Mouse (Mus musculus): ENCODE measurements at regions not wholly inside any gene's neighbourhood (a gene's known extent, or its start where the extent isn't known, plus 50 kb on each side); places are given as distances from the start of the nearest gene placed in this dataset.

GRCm38 (mm10) chr9:32032521-32033185 is 83.3 kb upstream of the Arhgap32 start:
- no peak for DNase-seq (ENCODE audit: extremely low read depth)
- H3K4me2 ChIP-seq (ENCODE audit: insufficient read depth, low read depth, poor library complexity, severe bottlenecking) = no peak overlapping the region
- H3K9ac ChIP-seq (ENCODE audit: insufficient read depth, low read depth) = no peak overlapping the region
- dilution Hi-C loops (cut with MboI; ENCODE audit: extremely low pct_ligation_motif_present, extremely low pct_unique_long_range_greater_than_20kb, low sequenced_read_pairs) = no loop called here
- peaks cover 6% of the 10 kb centered on the region for H3K9me3 ChIP-seq (replicated peaks; ENCODE audit: low read length)
- H3K4me3 ChIP-seq (replicated peaks in 1 of 3; ENCODE audit: low read depth in 2 of 3, low read length in 2 of 3, poor library complexity in 1 of 3) = no peak overlapping the region
- in situ Hi-C loops (cut with MboI; ENCODE audit: low pct_ligation_motif_present, low pct_unique_long_range_greater_than_20kb, low sequenced_read_pairs) = no loop called here
- no peaks in the 10 kb centered on the region for H3K27me3 ChIP-seq (replicated peaks)
- no peak overlapping the region for H3K27ac ChIP-seq (ENCODE audit: insufficient read depth, low read depth)
- H3K4me1 ChIP-seq (ENCODE audit: control insufficient read depth in 1 of 2, insufficient read depth in 2 of 2) = no peaks in the 10 kb centered on the region
- no peak for TF ChIP-seq IRF4 (IDR thresholded peaks at IDR 0.05; ENCODE audit: low read depth, low read length)
- TF ChIP-seq BHLHE40 (IDR thresholded peaks at IDR 0.05; ENCODE audit: low read depth, low read length) = no peak
- no peak for TF ChIP-seq POLR2A (IDR thresholded peaks at IDR 0.05; ENCODE audit: low read depth, low read length)
- no peak for TF ChIP-seq USF1 (IDR thresholded peaks at IDR 0.05; ENCODE audit: low read depth, low read length)
- TF ChIP-seq SIN3A (IDR thresholded peaks at IDR 0.05; ENCODE audit: low read length) = no peak
- TF ChIP-seq UBTF (IDR thresholded peaks at IDR 0.05; ENCODE audit: low read depth, low read length) = no peak
- H3K36me3 ChIP-seq (replicated peaks in 1 of 2; ENCODE audit: control insufficient read depth in 1 of 2, insufficient read depth in 1 of 2, low read length in 1 of 2) = no peaks in the 10 kb centered on the region
- H3K79me2 ChIP-seq (replicated peaks; ENCODE audit: control insufficient read depth, extremely low read depth, insufficient read depth, poor library complexity, severe bottlenecking) = no peaks in the 10 kb centered on the region

GRCm38 (mm10) chr9:32033937-32034336 is 82.0 kb upstream of the Arhgap32 start:
- no peaks in the 10 kb centered on the region for H3K27me3 ChIP-seq (replicated peaks)
- no peak overlapping the region for H3K9ac ChIP-seq (ENCODE audit: insufficient read depth, low read depth)
- no peaks in the 10 kb centered on the region for H3K79me2 ChIP-seq (replicated peaks; ENCODE audit: control insufficient read depth, extremely low read depth, insufficient read depth, poor library complexity, severe bottlenecking)
- no peak overlapping the region for H3K27ac ChIP-seq (ENCODE audit: insufficient read depth, low read depth)
- no peaks in the 10 kb centered on the region for H3K36me3 ChIP-seq (replicated peaks in 1 of 2; ENCODE audit: control insufficient read depth in 1 of 2, insufficient read depth in 1 of 2, low read length in 1 of 2)
- no peak for TF ChIP-seq E2F4 (IDR thresholded peaks at IDR 0.05; ENCODE audit: insufficient replicate concordance, low read depth, low read length)
- TF ChIP-seq MXI1 (IDR thresholded peaks at IDR 0.05; ENCODE audit: low read depth, low read length) = no peak
- no peak for TF ChIP-seq USF2 (conservative IDR thresholded peaks at IDR 0.05; ENCODE audit: low read depth, low read length)
- no peak for TF ChIP-seq MAFK (IDR thresholded peaks at IDR 0.05; ENCODE audit: insufficient replicate concordance, low read length)
- TF ChIP-seq ZMIZ1 (IDR thresholded peaks at IDR 0.05; ENCODE audit: low read depth, low read length) = no peak
- TF ChIP-seq ETS1 (conservative IDR thresholded peaks at IDR 0.05; ENCODE audit: low read depth, low read length) = no peak
- TF ChIP-seq POLR2A (IDR thresholded peaks at IDR 0.05; ENCODE audit: low read depth, low read length) = no peak
- no peak for TF ChIP-seq TBP (conservative IDR thresholded peaks at IDR 0.05; ENCODE audit: low read depth, low read length)
- TF ChIP-seq NRF1 (IDR thresholded peaks at IDR 0.05; ENCODE audit: low read depth, low read length) = no peak
- TF ChIP-seq EP300 (IDR thresholded peaks at IDR 0.05; ENCODE audit: low read length) = no peak
- TF ChIP-seq SIN3A (IDR thresholded peaks at IDR 0.05; ENCODE audit: low read length) = no peak
- TF ChIP-seq NELFE (IDR thresholded peaks at IDR 0.05; ENCODE audit: low read depth, low read length) = no peak
- no peak for TF ChIP-seq USF1 (IDR thresholded peaks at IDR 0.05; ENCODE audit: low read depth, low read length)
- no peak for TF ChIP-seq RAD21 (IDR thresholded peaks at IDR 0.05; ENCODE audit: low read depth, low read length)
- TF ChIP-seq IRF4 (IDR thresholded peaks at IDR 0.05; ENCODE audit: low read depth, low read length) = no peak
- DNase-seq (ENCODE audit: extremely low read depth) = no peak
- no peak overlapping the region for H3K4me2 ChIP-seq (ENCODE audit: insufficient read depth, low read depth, poor library complexity, severe bottlenecking)
- dilution Hi-C loops (cut with MboI; ENCODE audit: extremely low pct_ligation_motif_present, extremely low pct_unique_long_range_greater_than_20kb, low sequenced_read_pairs) = no loop called here
- no peaks in the 10 kb centered on the region for H3K4me1 ChIP-seq (ENCODE audit: control insufficient read depth in 1 of 2, insufficient read depth in 2 of 2)
- no peak overlapping the region for H3K4me3 ChIP-seq (replicated peaks in 1 of 3; ENCODE audit: low read depth in 2 of 3, low read length in 2 of 3, poor library complexity in 1 of 3)
- H3K9me3 ChIP-seq (replicated peaks; ENCODE audit: low read length) = peaks cover 6% of the 10 kb centered on the region
- in situ Hi-C loops (cut with MboI; ENCODE audit: low pct_ligation_motif_present, low pct_unique_long_range_greater_than_20kb, low sequenced_read_pairs) = no loop called here
